Mouse (Mus musculus) limb, embryonic 14.5 days (tissue): ENCODE results near the gene Dpy19l3. TPM values are rescaled to one million over a fixed set of nuclear protein-coding genes. Genes with fewer than 3 reads are reported as not detected.

Experiments used
- ATAC-seq: fragments of 200-750 bp; cut with Nextera tagmentation; 2 replicates; pipeline ENCODE4 v1.8.0; 2017; ENCODE audit warnings: low read depth, moderate number of reproducible peaks, moderate TSS enrichment; ENCODE audit not compliant: low FRiP score
- DNase-seq: peaks from one replicate; pipeline ENCODE4 v3.0.0-alpha.2; 2015; ENCODE audit warnings: low spot score
- H3K27ac ChIP-seq: fragments of 300-500 bp; sonication (generic); replicated peaks from 2 replicates; pipeline ENCODE4 v1.5.1; 2014; ENCODE audit warnings: low read depth, mild to moderate bottlenecking, low read length, moderate library complexity, mixed read lengths
- H3K27me3 ChIP-seq: fragments of 300-500 bp; sonication (generic); 2 replicates; pipeline ENCODE4 v1.6.1; 2014; ENCODE audit warnings: low read length, mixed read lengths; ENCODE audit not compliant: control insufficient read depth, insufficient read depth
- H3K36me3 ChIP-seq: fragments of 300-500 bp; sonication (generic); 2 replicates; pipeline ENCODE4 v1.6.1; 2014; ENCODE audit warnings: mild to moderate bottlenecking, low read length, moderate library complexity, mixed read lengths; ENCODE audit not compliant: control insufficient read depth, insufficient read depth
- H3K4me1 ChIP-seq: fragments of 300-500 bp; sonication (generic); 2 replicates; pipeline ENCODE4 v1.6.1; 2014; ENCODE audit warnings: antibody characterized with exemption, low read length, mixed read lengths; ENCODE audit not compliant: control insufficient read depth, insufficient read depth
- H3K4me2 ChIP-seq: fragments of 300-500 bp; sonication (generic); replicated peaks from 2 replicates; pipeline ENCODE4 v1.6.1; 2014; ENCODE audit warnings: low read depth, mild to moderate bottlenecking, low read length, moderate library complexity; ENCODE audit not compliant: severe bottlenecking
- H3K4me3 ChIP-seq: fragments of 300-500 bp; sonication (generic); replicated peaks from 2 replicates; pipeline ENCODE4 v1.5.1; 2014; ENCODE audit warnings: low read length
- H3K9ac ChIP-seq: fragments of 300-500 bp; sonication (generic); 2 replicates; pipeline ENCODE4 v1.6.1; 2014; ENCODE audit warnings: mild to moderate bottlenecking, low read depth, low read length, moderate library complexity; ENCODE audit not compliant: severe bottlenecking
- H3K9me3 ChIP-seq: fragments of 300-500 bp; sonication (generic); 2 replicates; pipeline ENCODE4 v1.6.1; 2016; ENCODE audit warnings: low read length; ENCODE audit not compliant: control insufficient read depth
- POLR2A ChIP-seq: fragments of 200-500 bp; IDR thresholded peaks from 2 replicates; pipeline ENCODE4 v1.8.0; 2012; ENCODE audit warnings: inconsistent platforms, mild to moderate bottlenecking, moderate library complexity, borderline replicate concordance; ENCODE audit not compliant: insufficient read depth, insufficient read length; ENCODE audit errors: extremely low read depth
- WGBS: fragments of 180-500 bp; shearing (Covaris S2); extraction: QIAGEN DNeasy Blood & Tissue Kit; methylation state at CpG from one replicate; pipeline ENCODE4 v1.1.7; 2014; 5-methylcytosine and 5-hydroxymethylcytosine counted together
- polyA plus RNA-seq, 2 experiments: library from polyadenylated mRNA; depleted of rRNA in 1 of 2; stranded (reverse) in 1 of 2; unstranded in 1 of 2; fragments of >200 nt; fragmentation: Nextera tagmentation in 1 of 2; extraction: Ambion mirVana in 1 of 2; gene quantifications; 2 replicates each; pipeline versions ENCODE4 v1.2.1 to v1.2.3; 2012 to 2014

The Dpy19l3 gene
- polyA plus RNA-seq, 2 experiments: 15.9 to 34.7 TPM

- H3K4me1 ChIP-seq: no peaks in the 10 kb centered on the region
- peaks cover 73% of the 10 kb centered on the region for H3K36me3 ChIP-seq
- H3K4me2 ChIP-seq: no peak overlapping the region
- H3K27ac ChIP-seq: no peak overlapping the region
- H3K4me3 ChIP-seq: no peak overlapping the region
- H3K27me3 ChIP-seq: no peaks in the 10 kb centered on the region
- H3K9me3 ChIP-seq: peaks cover 3% of the 10 kb centered on the region; the same call in 1 of the 2 replicates
- no peak for ATAC-seq
- WGBS: 74% methylated on average over 6 of the region's 6 CpGs
- H3K9ac ChIP-seq: no peak overlapping the region
- DNase-seq: peak; percentile 33
- no peak for TF ChIP-seq POLR2A
Measured at GRCm38 (mm10) chr7:35636229-35636628, 118.0 kb downstream of the Dpy19l3 start.

Other genes starting within 250 kb of the Dpy19l3 start
- gene Tdrd12, start 216.7 kb downstream of the Dpy19l3 start, polyA plus RNA-seq (2012; rRNA removed): 0.14 and 0.63 TPM in 2 replicates
- gene Tdrd12, start 216.7 kb downstream of the Dpy19l3 start, polyA plus RNA-seq (2014; fragmentation: Nextera tagmentation; extraction: Ambion mirVana): 0.26 and 0.55 TPM in 2 replicates
- gene Nudt19, start 198.2 kb downstream of the Dpy19l3 start, polyA plus RNA-seq (2012; rRNA removed): 19.8 and 25.8 TPM in 2 replicates
- 48.5 and 49.0 TPM in 2 replicates for gene Nudt19, start 198.2 kb downstream of the Dpy19l3 start, polyA plus RNA-seq (2014; fragmentation: Nextera tagmentation; extraction: Ambion mirVana)
- gene Rgs9bp, start 168.9 kb downstream of the Dpy19l3 start, polyA plus RNA-seq (2012; rRNA removed): 1.4 and 1.5 TPM in 2 replicates
- gene Rgs9bp, start 168.9 kb downstream of the Dpy19l3 start, polyA plus RNA-seq (2014; fragmentation: Nextera tagmentation; extraction: Ambion mirVana): 0.99 and 1.1 TPM in 2 replicates
- gene Ankrd27, start 168.2 kb downstream of the Dpy19l3 start, polyA plus RNA-seq (2012; rRNA removed): 50.8 and 52.2 TPM in 2 replicates
- 45.8 and 47.6 TPM in 2 replicates for gene Ankrd27, start 168.2 kb downstream of the Dpy19l3 start, polyA plus RNA-seq (2014; fragmentation: Nextera tagmentation; extraction: Ambion mirVana)
- 105 and 201 TPM in 2 replicates for gene Pdcd5, start 106.9 kb downstream of the Dpy19l3 start, polyA plus RNA-seq (2012; rRNA removed)
- 267 and 293 TPM in 2 replicates for gene Pdcd5, start 106.9 kb downstream of the Dpy19l3 start, polyA plus RNA-seq (2014; fragmentation: Nextera tagmentation; extraction: Ambion mirVana)
- 21.8 and 22.5 TPM in 2 replicates for gene Zfp507, start 48.5 kb upstream of the Dpy19l3 start, polyA plus RNA-seq (2012; rRNA removed)
- 18.6 and 21.7 TPM in 2 replicates for gene Zfp507, start 48.5 kb upstream of the Dpy19l3 start, polyA plus RNA-seq (2014; fragmentation: Nextera tagmentation; extraction: Ambion mirVana)